Mouse (Mus musculus): ENCODE measurements around the gene Gm4353. TPM values are rescaled to one million over a fixed set of nuclear protein-coding genes. Genes with fewer than 3 reads are reported as not detected.
A peak's percentile ranks its signal among the peaks of the same experiment; 100 is the strongest.

Gene Gm4353
- total RNA-seq, 2 experiments from 2014 or later: 3.7 to 4.7 TPM

DNA sequence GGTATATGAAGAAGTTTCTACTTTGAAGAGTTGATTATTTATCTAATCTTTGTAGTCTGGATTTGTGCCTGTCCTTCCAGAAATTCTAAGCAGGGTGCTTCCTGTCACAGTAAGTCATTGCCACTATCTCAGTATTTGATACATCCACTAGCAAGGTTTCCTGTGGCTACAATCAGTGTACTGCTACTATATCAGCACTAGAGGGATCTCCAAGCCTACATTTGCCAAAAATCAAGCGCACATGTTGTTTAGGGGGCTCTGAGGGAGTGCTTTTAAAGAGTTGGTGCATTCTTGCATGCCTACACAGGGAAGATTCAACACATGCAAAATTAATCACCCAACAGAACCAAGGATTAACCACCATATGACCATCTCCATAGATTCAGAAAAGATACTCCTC is 23.7 kb downstream of the Gm4353 start:
- DNase-seq (ENCODE audit: low spot score in 2 of 2): no peak

DNA sequence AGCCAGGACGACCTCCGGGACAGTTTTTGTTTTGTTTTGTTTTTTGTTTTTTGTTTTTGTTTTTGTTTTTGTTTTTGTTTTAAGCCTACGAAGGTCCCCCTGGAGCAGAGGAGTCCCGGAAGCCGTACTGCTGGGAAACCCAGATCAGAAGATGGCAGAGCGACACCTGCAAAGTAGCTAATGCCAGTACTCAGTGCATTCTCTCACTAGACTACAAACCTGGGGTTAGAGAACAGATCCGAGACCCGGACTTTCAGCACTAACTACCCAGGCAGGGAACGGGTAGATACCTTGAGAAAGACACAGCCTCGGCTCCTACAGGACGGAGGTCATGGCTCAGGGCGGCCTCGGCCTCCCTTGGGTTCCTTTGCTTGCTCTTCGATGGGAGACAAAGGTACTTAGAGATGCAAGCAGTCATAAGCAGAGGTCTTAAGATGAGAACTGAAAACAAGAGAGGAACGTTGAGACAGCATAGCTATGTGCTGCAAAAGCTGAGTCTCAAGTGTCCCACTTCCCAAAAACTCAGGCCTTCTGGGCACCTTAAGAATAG is 43.9 kb downstream of the Gm4353 start:
- DNase-seq (ENCODE audit: low spot score in 2 of 2): no peak

DNA sequence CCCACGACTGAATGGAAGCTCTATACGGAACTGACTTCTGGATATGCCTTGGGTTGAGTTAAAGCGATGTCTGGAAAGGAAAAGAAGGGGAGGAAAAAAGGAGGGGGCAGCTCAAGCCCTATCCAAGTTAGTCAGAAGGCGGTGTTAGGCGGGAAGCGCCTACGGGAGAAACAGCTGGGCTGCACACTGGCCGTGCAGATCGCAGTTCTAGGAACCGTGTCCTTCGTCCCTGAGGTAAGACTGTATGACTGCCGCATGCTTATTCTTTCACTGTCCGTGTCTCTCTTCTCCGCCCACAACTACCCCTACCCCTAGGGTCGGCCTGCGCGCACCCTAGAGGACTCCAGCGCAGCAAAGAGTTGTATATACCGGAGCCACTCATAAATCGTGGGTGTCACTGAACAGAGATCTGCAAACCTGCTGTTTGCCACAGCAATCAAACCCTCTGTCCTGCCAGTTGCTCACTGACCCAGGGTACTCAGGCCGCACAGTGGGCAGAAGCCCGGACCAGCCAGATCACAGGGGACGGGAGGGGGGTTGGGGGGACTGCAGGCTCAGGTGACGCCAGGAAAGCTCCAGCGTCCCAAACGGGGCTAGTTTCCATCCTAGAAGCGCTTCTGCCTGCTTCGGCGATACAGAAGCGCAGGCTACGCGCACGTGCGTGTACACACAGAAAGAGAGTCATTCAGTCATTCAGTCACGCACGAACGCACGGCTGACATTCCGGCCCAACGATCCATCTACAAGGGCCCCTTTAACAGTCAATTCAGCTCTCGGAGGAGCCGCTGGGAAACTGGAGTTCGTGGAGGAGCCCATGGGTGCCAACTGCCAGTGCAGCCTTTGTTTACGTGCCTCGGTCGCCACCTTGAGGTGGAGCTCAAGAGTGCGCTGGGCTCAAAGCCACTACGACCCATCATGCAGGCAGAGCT is 44.6 kb downstream of the Gm4353 start:
- DNase-seq (ENCODE audit: low spot score in 2 of 2): peak; percentile 92 to 93

DNA sequence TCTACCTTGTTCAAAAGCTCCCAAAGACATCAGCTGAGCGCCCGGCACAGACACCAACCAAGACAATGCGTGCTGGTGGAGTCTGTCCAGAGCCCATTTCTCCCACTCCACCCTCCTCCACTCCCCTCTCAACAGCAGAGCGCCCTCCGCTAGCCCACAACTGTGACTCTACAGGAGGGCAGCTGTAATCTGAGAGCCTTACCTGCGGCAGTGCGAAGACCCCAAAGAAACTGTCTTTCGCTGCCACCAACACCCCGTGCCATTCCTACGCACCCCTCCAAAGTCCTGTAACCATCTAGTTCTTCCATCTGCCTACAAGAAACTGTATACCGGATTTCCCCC is 45.3 kb downstream of the Gm4353 start, which contains the start of gene 1110004F10Rik:
TSS of gene 1110004F10Rik (plus strand) at position 202 of the 342 bp plus-strand sequence.
- DNase-seq (ENCODE audit: low spot score in 2 of 2): peak in 1 of 2 experiments; percentile 23

DNA sequence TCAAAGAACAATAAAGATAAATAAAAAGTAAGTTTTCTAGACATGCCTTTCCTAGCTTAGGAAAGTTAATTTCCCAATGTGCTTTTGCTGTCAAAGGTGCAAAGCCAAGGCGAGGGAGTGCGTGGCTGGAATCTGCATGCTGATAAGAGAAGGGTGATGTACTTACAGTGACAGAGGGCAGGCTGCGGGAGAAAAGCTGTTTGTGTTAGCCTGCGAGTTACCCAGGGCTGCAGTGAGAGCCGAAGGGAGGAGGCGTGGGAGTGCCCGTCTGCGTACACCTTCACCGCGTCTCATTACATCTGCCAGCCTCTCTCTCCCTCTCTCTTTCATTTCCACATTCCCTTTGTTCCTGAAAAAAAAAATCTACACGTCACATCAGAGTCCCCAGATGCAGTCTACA is 45.9 kb downstream of the Gm4353 start, which contains the start of gene Sox6:
TSS of gene Sox6 (minus strand) at position 286 of the 400 bp plus-strand sequence.
- DNase-seq (ENCODE audit: low spot score in 2 of 2): peak in 1 of 2 experiments; percentile 16

DNA sequence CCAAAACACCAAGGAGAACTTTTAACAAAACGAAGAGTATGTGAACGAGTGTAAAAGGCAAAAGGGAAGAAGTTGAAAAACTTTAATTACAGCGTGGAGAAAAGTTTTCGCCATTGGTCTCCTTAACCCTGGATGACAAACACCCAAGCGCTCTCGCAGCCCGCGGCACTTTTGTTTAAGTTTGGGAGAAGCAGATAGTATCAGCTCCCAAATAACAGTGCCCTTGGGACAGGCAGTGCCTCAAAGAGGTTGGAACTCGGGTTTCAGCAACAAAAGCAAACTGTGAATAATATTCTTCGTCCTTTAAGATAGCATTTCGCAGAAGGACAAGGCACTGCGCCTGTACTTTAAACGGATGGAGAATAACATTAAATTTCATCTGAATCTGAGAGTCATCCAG is 46.4 kb downstream of the Gm4353 start:
- DNase-seq (ENCODE audit: low spot score in 2 of 2): no peak

DNA sequence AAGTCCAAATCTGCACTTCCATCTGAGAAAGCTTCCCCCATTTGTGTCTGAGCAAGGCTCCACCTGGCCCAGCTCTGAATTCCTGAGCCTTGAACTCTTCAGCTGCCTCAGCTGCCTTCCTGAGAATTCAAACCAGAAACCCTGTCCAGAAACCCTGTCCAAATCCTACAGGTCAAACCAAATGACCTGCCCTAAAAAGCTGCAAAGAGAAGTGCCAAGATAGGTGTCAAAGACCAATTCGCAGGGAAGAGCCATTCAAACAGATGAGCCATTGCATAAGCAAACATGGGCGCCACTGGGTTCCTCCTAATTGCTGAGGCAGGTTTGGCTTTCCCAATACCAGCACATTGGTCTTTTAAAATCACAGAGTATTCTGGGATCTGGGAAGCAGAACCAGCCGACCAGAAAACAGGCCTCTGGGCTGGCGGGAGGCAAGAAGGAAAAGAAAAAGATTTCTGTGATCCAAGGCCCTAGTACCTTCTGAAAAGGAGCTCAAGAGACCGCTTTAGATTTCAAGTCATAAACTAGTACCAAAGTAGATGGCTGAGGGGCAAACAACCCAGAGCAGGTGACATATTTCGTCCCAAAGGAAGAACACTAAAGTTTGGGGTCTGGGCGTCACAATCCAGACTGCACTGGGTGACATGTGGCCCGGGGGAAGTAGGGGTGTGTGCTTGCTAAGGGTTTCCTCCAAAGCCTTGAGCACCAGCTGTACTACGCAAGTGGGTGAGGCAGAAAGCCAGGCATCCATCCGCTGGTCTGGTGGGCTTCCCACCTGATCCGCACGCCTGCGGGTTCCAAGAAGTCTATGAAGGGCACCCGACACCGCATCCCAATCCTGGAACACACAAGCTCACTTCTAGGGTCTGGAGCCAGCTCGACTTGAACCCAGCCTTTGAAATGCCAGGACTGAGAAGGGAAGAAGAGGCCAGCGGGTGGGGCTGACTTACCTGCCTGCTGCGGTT is 47.6 kb downstream of the Gm4353 start:
- DNase-seq (ENCODE audit: low spot score in 2 of 2): peak in 1 of 2 experiments; percentile 14

DNA sequence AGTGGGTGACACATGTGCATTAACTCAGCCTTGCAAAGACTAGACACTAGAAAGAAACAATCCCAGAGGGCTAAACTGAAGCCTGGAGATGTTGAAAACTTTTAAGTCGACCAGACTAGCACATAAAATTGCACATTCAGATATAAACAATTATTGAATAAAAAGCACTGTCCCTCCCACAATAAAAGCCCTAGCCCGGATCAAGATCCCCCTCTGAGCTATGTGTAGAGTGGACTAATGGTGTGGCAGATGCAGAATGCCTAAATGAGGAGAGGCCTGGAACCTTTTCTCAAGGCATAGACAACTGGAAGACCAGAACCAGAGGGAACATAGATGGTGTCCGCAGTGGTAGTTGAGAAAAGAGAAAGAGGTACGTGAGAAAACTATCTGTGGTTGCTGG is 48.9 kb downstream of the Gm4353 start:
- DNase-seq (ENCODE audit: low spot score in 2 of 2): no peak

DNA sequence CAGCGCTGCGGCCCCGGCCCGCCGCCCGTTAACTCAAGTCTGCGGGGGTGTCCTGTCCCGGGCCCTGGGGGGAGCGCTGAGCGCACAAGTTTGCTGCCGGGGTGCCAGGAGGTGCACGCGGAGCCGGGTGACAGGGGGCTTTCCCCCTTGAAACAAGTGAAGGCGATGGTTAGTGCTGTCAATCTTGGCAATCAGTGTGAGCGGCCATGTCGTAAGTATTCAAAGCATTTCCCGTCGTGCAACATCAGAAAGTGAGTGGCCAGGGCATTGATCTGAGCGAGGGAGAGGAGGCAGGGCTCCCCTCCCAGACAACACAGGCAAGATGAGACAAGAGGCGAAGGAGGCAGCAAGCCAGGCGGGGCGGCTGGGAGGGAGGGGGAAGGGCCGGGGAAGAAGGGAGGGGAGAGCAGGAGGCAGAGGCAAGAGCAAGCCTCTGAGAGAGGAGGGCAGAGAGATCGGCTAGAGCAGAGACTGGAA is 50.1 kb downstream of the Gm4353 start:
- peak; percentile 42 to 63 for DNase-seq (ENCODE audit: low spot score in 2 of 2)

DNA sequence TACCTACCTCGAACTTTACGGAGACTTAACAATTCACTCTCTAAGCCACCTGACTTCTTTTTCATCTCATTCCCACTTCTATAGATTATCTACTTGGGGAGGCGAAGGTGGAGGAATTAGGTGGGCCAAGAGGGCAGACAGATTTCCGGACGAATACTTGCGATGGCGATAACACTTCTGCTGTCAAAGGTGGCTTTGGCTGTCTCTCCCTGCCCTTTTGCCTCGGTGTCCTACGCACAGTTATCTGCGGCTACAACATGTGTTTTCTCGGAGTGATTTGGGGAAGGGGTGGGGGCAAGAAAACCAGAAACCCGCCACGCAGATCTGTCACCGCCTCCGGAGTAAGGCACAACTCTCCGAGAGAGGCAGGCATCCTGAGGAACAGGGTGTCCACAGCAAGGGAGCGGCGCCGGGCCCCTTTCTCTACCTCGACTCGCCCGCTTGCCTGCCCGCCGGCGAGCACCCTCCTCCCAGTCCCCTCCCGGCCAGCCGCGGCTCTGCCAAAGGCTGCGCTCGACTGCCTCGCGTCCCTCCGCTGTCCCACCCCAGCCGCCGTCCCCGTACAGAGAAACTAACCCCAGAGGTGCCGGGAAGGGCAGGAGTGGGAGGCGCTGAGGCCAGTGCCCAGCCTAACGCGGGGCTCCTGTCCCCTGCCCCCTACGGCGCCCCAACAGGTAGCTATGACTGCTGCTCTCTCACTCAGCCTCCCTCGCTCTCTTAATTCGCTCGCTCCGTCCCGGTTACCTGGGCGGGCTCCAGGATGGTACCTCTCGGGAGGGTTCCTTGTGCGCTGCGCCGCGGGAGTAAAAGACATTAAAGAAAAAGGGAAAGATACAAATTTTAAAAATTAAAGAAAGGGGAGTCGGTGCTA is 50.8 kb downstream of the Gm4353 start:
- peak; percentile 58 to 74 for DNase-seq (ENCODE audit: low spot score in 2 of 2)

Other genes starting within 250 kb of the Gm4353 start
- 10 to 100 TPM; 28.9 to 34.8 TPM for gene Sox6, start 45.8 kb downstream of the Gm4353 start, total RNA-seq (2021)
- 100 to 1,000 TPM; 115 to 147 TPM for gene 1110004F10Rik, start 45.2 kb downstream of the Gm4353 start, total RNA-seq (2021)
- gene Plekha7, start 223.7 kb upstream of the Gm4353 start, total RNA-seq (2021): 10 to 100 TPM; 20.5 to 25.9 TPM
- gene Rps13, start 249.6 kb upstream of the Gm4353 start, total RNA-seq (2021): 100 to 1,000 TPM; 282 to 291 TPM

Data from layer of hippocampus, postnatal 10 days (tissue).